Mouse (Mus musculus) megakaryocyte, embryonic 14.5 days (primary cell): Measurements from ENCODE around the gene Olr1.

Experiments used
- FLI1 ChIP-seq: IDR thresholded peaks from 2 replicates; pipeline ENCODE4 v1.6.1; 2012; ENCODE audit warnings: low read length, inconsistent platforms, mixed read lengths
- GATA1 ChIP-seq: IDR thresholded peaks from 3 replicates; pipeline ENCODE4 v1.6.1; 2012; ENCODE audit warnings: mixed read lengths, low read length, inconsistent platforms, borderline replicate concordance

DNA sequence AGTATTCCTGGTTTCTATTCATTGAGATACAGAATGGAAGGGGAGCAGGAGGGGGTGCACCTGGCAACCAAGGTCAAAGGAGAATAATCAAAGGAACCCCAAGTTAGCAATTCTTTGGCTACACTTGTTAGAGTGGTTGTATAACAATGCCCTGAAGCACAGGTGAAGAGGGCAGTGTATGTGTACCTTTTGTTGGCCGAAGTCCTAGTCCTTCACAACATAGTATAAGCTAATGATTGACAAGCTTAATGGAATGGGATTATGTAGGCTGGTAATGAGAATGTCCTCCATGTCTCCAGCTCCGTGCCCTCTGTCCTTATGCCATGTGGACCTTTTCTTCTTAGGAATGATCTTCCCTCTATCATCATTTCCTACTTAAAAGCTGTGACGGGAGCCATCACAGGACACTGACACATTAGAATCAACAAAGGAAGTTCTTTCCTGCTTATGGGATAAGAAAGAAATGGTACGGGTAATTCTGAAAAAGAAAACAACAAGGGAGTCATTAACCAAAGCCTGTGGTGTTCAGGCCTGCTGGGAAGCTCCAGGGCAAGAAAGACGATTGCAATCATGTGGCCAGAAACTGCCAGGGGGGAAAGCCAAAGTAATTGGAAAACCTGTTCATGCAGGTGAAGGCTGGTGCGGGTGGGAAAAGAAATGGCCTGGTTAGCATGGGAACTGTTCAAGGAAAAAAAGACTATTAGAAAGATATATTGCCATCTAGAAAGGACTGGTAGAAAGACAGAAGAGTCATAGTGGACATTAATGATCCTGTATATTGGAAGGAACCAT lies 3.4 kb upstream of the Olr1 start:
- TF ChIP-seq GATA1 = no peak
- TF ChIP-seq FLI1 = no peak
